Mouse (Mus musculus): ENCODE results near the gene Gria3.

Gria3 gene

DNA sequence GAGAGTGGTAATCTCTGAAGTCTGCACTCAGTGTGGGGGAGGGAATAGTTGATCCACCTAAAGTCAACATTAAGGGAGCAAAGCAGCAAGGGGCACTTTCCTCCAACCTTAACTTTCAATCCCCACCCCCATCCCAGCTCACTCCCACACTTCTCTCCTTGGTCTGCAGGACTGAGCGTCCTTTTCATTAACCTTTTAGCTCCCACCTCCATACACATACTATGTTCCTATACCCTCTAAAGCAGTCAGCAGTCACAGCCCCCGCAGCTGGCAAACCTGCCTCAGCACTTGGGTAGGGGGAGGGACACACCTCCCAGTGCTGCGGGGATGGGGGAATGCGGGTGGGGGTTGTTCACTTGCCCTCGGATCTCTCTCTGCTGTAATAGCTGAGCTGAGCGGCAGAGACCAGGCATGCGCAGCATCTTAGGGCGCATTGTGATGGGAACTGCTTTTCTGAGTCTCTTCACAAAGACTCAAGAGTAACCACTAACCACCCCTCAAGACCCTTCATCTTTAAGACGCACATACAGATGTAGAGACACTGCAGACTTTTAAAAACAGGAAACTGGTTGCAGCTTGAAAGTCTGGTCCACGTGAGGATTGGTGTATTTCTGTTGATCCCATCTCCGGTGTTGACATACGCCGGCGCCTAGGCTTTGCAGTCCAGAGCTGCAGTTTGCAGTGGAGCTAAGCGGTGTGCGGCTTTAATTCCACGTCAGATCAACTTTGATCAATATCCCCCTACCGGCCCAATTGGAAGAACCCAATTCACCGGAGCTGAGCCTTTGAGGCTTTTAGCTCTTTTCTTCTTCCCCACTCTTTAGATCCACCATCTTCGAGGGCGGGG lies at the start of gene Gria3:
Gria3 (plus strand) TSS at position 797 of the 847 bp plus-strand sequence.
- CTCF ChIA-PET, result no interaction called here

DNA sequence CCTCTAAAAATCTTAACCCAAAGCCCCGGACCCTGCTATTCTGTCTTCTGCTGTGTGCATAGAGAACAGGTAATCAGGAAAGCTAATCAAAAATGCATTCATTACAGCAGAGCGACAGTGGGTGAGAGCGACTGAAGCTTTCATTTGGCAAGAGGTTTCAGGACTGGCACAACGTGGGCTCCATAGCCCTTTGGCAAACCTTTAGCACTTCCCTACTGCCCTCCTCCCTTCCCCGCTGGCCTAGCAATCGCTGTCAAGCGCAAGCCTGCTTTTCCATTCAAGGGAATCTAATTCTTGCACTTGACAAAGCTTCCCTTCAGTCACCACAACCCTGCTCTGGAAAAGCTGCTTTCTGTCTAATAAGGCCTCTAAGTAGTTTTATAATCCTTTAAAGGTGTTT lies 13.6 kb upstream of the Gria3 start:
- CTCF ChIA-PET, result no interaction called here

DNA sequence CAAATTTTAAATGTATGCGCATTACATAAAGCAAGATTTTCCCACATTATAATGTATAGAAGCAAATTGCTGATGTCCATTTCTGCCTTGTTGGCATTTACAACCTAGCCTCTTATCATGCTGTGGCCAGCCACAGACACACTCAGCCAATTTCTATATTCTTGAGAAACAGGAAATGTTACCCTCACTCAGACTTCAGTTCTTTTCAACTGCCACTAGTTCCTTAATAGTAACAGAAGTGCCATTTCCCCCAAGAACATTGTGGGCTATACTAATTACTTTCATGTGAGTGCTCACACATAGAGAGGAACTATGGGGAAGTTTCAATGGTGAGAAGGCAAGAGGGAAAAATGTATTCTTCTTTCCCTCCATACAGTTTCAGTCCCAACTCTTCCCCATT lies 11.6 kb upstream of the Gria3 start:
- CTCF ChIA-PET, result no interaction called here

DNA sequence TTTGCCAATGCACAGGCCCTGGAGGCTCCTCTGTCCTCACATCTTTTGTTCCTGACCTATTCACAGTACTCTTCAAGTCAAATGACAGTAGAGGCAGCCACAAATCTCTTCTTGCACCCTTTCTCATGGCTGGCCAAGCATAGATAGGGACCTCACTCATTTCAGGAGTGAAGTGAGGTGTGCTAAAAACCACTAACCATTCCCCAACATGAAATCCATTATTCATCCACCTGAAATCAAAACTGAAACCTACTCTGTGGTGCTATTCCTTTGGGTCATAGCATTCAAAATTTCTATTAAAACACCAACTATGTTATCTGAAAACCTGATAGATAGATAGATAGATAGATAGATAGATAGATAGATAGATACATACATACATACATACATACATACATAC lies 2.2 kb upstream of the Gria3 start:
- CTCF ChIA-PET, result no interaction called here

DNA sequence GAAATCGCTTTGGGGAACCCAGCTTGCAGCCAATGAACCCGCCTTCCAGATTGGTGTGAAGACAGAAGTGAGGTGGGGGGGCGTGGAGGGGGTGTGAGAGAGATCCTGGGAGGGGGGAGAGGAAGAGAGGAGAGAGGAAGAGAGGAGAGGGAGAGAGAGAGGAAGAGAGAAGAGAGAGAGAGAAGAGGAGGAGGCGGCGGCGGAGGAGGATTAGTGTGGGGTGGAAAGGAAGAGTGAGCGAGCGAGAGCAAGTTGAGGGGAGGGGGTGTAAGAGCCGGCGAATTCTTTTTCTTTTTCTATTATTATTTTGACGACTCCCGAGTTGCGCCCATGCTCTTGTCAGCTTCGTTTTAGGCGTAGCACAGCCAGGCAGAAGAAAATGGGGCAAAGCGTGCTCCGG lies 532 bp downstream of the Gria3 start:
- CTCF ChIA-PET, result no interaction called here

DNA sequence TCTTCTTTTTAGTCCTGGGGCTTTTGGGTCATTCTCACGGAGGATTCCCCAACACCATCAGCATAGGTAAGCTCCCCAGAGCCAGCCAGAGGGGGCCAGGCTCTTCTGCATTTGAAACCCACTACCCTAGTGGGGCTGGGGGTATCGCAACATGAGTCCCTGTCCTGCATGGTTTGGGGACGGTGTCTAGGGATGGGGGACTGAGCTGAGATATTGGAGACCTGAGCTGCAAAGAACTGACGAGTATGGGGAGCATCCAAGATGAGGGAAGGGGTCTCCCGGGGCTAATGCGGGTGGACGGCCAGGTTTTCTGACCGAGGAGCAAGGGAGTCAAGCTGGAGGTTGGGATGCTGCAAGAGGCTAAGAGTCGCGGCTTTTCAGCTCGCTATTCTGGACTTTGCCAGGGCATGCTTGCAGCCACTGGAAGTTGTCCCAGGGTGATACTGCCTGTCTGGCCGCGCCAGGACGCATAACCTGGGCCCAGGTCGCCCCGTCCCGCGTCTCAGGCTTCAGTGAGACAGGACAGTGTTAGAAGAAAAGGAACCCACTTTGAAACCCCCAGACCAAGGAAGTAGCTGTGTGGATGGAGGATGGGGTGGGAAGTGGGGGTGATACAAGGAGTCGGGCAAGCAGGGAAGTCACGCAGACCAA lies 1.1 kb downstream of the Gria3 start:
- CTCF ChIA-PET, result no interaction called here

DNA sequence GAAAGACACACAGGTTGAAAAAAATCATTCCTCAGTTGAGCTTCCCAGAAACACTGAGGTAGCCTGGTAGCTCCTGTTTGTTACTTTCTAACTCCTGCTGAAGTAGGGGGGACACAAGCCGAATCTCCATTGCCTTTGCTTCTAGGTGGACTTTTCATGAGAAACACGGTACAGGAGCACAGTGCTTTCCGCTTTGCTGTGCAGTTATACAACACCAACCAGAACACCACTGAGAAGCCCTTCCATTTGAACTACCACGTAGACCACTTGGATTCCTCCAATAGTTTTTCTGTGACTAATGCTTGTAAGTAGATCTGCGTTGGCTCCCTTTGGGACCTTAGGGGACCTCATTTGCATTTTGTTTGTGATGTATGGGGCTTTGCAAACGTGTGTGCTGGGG lies 2.0 kb downstream of the Gria3 start:
- CTCF ChIA-PET, result no interaction called here

DNA sequence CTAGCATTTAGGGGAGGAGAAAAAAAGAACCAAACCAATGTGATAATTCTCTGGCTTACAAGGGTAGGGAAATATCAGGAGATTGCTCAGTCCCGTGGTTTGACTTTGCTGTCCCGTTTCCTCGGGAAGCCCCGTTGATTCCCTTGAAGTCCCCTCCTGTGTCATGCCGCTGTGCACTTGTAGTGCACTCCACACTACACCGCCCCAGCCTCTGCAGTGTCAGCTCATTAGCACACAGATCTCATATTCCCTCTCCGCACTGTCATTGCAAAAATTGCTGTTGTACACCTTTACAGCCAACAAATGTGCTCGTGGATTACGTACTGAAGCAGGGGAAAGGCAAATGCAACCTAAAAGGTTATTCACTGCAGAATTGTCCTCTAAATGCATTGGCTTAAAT lies 5.6 kb downstream of the Gria3 start:
- CTCF ChIA-PET, result no interaction called here

DNA sequence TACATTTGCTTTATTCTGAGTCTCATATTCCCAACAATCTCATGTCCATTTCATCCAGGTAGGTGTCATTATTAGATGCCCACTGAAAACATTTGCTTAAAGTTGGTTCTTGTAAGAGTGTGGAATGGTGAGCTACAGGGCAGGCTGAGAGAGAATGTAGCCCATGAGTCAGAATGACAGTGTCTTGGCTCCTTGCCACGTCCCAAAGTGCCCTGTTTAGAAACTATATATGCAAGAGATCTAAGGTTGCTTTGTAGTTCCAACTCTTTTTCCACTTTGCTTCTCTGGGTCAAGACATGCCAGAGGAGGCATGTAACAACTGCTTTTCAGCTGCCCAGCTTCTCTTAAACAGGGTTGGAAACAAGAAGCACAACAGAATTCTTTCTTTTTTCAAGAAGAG lies 9.1 kb downstream of the Gria3 start:
- CTCF ChIA-PET, result no interaction called here

DNA sequence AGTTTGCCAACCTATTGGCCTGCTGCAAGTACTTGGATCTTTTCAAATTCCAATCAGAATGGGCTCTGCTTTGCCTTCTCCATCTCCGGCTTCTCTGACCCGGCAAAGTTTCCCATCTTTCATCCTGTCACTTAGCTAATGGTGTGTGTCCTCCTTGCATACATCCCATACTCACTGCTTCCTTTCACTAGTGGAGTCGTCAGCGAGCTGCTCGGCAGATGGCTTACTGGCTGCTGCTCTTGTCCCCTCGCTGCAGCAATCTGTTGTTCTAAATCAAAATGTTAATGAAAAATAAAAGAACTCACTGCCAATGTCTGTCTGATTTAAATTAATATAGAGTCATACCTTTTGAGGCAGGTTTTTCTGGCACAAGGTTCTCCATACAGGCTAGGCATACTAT lies 25.0 kb downstream of the Gria3 start:
- CTCF ChIA-PET, result no interaction called here

DNA sequence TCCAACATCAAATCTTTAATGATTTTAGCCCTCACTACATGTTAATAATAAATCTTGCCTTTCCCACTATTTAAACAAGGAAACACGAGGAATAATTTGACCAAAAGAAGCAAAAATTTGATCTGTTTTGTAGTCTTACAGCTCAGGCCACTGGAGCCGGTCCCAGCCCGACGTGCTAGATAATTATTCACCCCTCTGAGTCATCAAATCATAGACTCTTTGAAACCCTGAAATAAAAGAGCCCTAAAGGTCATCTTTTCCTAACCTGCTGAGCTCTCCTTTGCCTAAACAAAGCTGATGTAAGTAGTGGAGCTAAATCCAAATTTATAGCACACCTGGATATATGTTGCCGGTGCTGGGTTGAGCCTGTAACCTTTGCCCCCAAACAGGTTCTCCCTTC lies 27.4 kb downstream of the Gria3 start:
- CTCF ChIA-PET, result no interaction called here

DNA sequence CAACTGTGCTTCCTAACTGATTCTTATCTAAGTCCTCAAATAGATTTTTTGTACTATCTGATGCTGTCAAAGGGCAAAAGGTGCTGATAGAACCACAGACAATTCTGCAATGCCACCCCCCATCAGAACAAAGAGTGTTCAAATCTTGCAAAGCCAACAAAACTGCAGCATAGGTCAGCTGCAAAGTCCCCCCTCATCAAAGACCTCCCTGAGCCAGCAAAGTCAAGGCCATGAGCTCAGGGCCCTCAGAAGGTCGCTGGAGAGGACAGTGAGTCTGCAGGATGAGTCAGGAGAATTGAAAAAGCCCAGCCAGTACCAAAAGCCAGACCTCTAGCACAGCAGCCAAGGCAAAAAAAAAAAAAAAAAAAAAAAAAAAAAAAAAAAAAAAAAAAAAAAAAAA lies 34.9 kb downstream of the Gria3 start:
- CTCF ChIA-PET, result no interaction called here

DNA sequence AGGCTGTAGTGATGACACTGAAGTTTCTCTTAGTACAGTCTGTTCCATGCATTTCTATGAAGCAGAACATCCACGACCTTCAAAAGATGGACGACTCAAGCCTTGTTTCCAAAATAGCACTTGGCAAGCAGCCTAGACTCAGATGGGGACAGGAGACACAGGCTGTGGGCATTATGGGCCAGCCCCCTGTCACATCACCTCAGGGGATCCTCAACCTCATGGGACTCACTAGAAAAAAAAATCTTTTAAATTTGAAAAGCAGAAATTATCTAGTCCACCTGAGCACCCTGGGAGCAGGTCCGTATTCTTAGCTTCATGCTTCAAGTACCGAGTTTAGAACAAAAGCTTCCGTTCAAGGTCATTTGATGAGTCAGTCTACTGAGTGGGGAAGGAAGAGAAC lies 38.2 kb downstream of the Gria3 start:
- CTCF ChIA-PET, result no interaction called here

DNA sequence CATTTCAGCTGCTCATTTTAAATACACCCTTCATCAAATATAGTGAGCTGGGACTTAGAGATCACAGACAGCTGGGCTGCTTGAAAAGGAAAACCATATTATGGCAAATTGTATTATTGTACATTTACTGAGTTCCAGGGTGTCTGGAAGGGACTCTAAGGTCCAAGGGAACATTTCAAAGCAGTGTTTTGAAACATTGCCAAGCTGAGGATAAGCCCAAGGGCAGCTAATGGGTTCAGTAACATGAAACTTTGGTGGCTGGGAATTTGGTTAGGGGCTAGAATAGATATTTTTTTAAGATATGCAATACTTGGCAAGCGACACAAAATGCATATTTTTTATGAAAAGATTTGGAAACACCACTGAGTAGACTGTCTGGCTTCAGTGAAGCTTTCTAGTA lies 48.2 kb downstream of the Gria3 start:
- CTCF ChIA-PET, result no interaction called here

DNA sequence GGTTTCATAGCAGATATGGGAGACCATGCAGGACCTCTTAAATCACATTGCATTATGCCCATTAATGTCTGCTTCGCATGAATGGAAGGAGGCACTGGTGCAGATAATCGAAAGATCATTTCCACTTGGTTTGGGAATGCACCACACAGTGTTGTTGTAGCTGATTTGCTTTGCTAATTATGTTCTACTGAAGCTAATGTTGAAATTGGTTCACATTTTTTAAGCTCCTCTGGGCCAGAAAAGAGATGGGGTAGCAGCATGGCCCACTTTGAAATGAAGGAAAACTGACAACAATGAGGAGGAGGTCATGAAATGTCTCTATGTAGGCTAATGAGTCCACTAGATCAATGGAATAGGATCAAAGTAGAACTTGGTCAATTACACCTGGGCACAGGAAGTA lies 76.8 kb downstream of the Gria3 start:
- CTCF ChIA-PET, result no interaction called here

DNA sequence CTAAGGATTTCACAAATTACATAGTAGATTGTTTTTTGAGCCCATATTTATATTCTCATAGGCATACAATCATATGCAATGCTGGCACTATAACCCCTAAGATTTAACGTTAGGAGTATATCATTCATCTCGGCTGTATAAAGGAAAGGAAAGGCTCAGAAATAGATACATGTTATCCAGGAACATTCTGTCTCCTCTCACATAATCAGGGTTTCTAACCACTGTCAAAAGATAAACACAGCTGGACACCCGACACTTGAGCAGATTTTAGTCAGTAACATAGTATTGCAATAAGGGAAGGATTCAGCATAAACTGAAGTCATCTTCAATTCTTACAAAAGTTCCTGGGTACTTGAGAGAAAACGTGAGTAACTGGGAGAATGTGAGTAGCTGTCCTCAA lies 95.9 kb downstream of the Gria3 start:
- CTCF ChIA-PET, result no interaction called here

DNA sequence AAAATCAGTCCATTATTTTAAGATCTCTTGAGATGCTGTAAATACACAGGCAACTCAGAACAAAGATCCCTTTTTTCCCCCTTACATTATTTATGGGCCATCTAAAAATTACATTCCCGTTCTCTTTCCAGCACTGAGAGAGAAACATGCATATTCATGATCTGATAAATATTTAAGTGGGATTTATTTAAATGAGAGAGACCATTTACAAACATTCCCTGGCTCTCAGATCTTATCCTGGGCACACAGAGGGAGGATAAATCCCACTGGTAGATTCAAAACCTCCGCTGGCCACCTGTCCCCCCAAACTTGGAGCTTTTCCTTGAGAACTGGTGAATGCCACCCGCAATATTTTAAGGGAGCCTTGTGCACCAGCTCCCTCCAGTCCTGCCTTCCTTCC lies 104.7 kb downstream of the Gria3 start:
- CTCF ChIA-PET, result no interaction called here

DNA sequence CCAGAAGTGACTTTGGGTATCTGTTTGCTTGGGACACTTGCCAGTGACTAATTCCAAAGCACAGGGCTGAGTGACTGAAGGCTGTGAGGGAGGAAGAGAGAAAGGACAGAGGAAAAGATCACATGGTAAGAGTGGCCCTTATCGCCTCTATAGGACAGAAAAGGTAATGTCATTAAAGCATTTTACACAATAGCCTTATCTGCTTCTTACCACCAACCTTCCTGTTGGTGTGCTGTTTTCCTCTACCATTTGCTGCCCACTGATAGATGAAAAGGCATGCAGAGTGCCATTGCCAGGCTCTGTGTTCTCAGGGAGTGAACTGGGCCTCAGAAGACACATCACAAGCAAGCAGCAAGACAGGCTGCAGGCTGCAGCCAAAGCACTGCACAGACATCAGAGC lies 107.3 kb downstream of the Gria3 start:
- CTCF ChIA-PET, result no interaction called here

DNA sequence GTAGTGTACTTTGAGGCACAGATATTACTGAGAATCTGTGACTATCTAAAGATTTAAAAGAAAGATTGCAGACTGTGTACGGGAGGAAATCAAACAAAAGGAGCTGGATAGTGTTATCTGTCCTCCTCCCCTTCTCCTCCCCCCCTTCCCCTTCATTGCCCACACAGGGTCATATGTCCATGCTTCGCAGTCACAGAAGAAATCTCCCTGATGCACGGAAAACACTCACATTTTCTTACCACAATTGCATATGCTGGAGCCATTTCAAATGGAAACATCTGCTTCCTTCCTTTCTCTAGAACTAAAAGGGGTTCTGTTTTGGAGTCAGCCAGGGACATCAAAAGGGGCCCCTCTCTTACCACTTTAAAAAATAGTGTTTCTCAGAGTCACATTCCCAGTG lies 114.3 kb downstream of the Gria3 start:
- CTCF ChIA-PET, result no interaction called here

DNA sequence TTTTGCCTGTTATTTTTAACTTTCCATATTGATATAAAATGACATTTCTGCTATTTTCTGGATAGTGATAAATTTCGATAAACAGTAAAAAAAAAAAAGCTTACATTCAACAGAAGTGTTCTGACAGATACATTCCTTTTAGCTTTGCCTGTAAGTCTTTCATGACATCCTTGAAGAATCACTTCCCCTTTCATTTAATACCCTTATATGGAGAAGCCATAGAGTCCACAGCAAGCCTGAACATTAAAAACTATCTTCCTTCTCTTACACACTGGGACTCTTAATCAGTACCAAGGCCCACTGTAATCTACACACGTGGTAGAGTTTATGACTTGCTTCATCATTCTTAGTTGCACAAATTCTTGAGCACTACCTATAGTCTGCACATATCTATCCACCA lies 131.9 kb downstream of the Gria3 start:
- CTCF ChIA-PET, result no interaction called here

DNA sequence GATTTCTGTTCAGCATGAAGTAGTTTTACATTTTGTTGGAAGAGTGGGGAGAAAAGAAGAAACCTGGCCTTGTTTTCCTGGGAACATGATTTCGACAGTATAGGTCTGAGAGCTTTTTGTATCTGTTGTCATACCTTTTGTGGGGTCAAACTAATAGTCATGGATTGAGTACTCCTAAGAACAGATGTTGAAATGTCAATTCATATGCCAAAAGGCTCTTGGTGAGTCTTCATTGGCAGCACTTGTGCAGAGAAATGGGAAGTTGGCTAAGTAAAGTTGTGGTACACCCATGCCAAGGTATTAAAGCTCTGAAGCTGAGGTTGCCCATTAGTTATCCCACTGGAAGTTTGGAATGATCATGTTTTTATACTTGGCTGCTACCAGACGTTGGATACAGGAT lies 135.2 kb downstream of the Gria3 start:
- CTCF ChIA-PET, result no interaction called here

DNA sequence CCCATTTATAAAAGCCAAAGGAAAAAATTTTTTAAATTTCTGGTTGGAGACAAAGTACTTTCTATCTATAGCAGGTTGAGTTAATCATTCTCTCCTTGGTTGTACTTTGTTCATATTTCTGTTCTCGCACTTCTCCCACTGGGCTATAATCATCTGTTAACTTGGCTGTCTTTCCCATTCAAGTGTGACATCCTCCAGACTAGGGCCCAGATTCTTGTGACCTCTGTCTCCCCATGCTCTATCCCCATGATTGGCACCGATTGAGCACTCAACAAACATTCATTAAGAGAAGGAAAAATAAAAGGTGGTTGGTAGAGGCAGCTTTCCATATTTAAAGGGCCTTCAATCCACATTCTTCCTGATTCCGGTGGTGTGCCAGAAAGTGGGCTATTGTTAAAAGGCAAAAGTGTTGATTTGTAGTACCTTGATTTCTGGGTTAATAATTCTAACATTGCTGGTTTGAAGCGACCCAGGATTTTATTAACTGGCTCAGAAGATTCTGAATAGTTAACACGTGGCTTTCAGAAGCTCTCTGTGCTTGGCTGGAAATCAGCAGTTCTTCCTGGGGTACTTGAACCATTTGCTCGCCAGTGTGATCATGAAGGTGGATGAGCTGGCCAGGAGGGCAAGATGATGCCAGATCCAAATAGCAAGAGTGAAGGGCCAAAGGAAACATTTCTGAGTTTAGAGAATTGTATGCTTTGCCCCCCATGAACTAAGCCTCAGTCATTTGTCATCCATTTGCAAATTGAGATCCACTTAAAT lies 161.8 kb downstream of the Gria3 start:
- CTCF ChIA-PET, result no interaction called here

DNA sequence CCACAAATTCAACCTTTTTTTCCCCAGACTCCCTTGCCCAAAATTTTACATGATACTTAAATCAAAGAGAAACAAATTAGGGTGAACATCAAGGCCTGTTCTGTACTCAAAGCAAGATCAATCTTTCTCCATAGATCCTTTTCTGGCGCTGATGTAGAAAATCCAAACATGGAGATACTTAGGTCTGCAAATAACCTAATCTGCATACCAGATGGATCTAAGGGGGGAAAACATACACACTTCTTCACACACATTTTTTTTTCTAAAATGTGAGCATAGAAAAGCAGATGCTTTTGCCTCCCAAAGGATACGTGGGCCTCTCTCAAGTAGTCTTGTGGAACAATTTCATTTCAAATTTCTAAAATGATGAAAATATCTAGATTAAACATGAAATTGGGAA lies 164.2 kb downstream of the Gria3 start:
- CTCF ChIA-PET, result no interaction called here

Measured in spleen, embryonic (tissue).